Mouse (Mus musculus): ENCODE measurements around the gene Alcam. TPM values are rescaled to one million over a fixed set of nuclear protein-coding genes. Genes with fewer than 3 reads are reported as not detected.

The Alcam gene
- total RNA-seq, 2 experiments from 2014 or later = 26.3 to 34.3 TPM

- ATAC-seq (replicated peaks; ENCODE audit: poor library complexity) = no peak
Measured at GRCm38 (mm10) chr16:52292440-52293048, 161.3 kb downstream of the Alcam start.

- ATAC-seq (replicated peaks; ENCODE audit: poor library complexity) = no peak
Measured at GRCm38 (mm10) chr16:52280186-52280585, 173.7 kb downstream of the Alcam start.

- no peak for ATAC-seq (replicated peaks; ENCODE audit: poor library complexity)
Measured at GRCm38 (mm10) chr16:52265066-52265465, 188.8 kb downstream of the Alcam start.

GRCm38 (mm10) chr16:52263751-52264150, 190.1 kb downstream of the Alcam start:
- no peak for ATAC-seq (replicated peaks; ENCODE audit: poor library complexity)

- no peak for ATAC-seq (replicated peaks; ENCODE audit: poor library complexity)
Measured at GRCm38 (mm10) chr16:52262582-52262981, 191.3 kb downstream of the Alcam start.

GRCm38 (mm10) chr16:52261755-52262154, 192.1 kb downstream of the Alcam start:
- no peak for ATAC-seq (replicated peaks; ENCODE audit: poor library complexity)

GRCm38 (mm10) chr16:52250935-52251334, 202.9 kb downstream of the Alcam start:
- no peak for ATAC-seq (replicated peaks; ENCODE audit: poor library complexity)

- no peak for ATAC-seq (replicated peaks; ENCODE audit: poor library complexity)
Measured at GRCm38 (mm10) chr16:52250196-52250595, 203.7 kb downstream of the Alcam start.

- no peak for ATAC-seq (replicated peaks; ENCODE audit: poor library complexity)
Measured at GRCm38 (mm10) chr16:52243421-52243973, 210.4 kb downstream of the Alcam start.

GRCm38 (mm10) chr16:52242144-52242543, 211.7 kb downstream of the Alcam start:
- no peak for ATAC-seq (replicated peaks; ENCODE audit: poor library complexity)

GRCm38 (mm10) chr16:52229930-52230329, 223.9 kb downstream of the Alcam start:
- ATAC-seq (replicated peaks; ENCODE audit: poor library complexity) = no peak

- ATAC-seq (replicated peaks; ENCODE audit: poor library complexity) = no peak
Measured at GRCm38 (mm10) chr16:52229446-52229845, 224.4 kb downstream of the Alcam start.

GRCm38 (mm10) chr16:52222896-52223295, 231.0 kb downstream of the Alcam start:
- ATAC-seq (replicated peaks; ENCODE audit: poor library complexity) = peak; percentile 80

- ATAC-seq (replicated peaks; ENCODE audit: poor library complexity) = peak; percentile 91
Measured at GRCm38 (mm10) chr16:52219069-52219468, 234.8 kb downstream of the Alcam start.

GRCm38 (mm10) chr16:52210844-52211606, 242.8 kb downstream of the Alcam start:
- ATAC-seq (replicated peaks; ENCODE audit: poor library complexity) = no peak

GRCm38 (mm10) chr16:52200107-52200506, 253.8 kb downstream of the Alcam start:
- ATAC-seq (replicated peaks; ENCODE audit: poor library complexity) = no peak
